ENCODE assay signal across 9 mouse cellular contexts in the genomic region with DNA sequence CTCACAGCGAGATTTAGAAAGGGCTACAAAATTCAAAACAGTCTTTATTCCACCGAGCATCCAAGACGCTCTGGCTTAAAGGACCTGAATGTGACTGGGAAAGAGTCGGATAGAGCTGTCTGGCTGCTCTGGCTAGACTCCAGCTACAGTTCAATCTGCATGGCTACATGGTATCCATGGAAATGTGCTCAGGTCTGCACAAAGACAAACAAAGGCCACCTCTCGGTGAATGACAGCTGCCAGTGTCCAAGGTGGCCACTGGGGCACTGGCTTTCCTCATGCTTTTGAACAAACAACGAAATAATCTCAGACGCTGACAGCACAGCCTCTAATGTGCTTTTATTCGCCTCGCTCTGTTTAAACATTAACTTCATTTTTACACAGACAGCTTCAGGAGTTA. TPM values are rescaled to one million over a fixed set of nuclear protein-coding genes. Genes with fewer than 3 reads are reported as not detected.
DNase-seq lines count a peak whose midpoint lies in the region; ATAC-seq and TF ChIP-seq lines count a peak whose summit lies in the region.
"Had no signal": no experiment of that assay in that cellular context is flagged by ENCODE, and none has a peak within 500 bp of the region (broad histone marks: within the 10 kb centered on the region; RNA-seq: fewer than 3 reads in every experiment).

No protein-coding gene starts in this region.

- H3K4me2 ChIP-seq in neural tube, embryonic 11.5 days (ENCODE audit: low read depth) = no peak overlapping the region
- 0 out of 2 replicates have a peak overlapping the region, but pooled peaks have one; percentile 15 for H3K4me2 ChIP-seq in hindbrain, embryonic 11.5 days (replicated peaks; ENCODE audit: low read depth, low read length)
- no peak overlapping the region for H3K4me2 ChIP-seq in stomach, embryonic 16.5 days (ENCODE audit: low read depth, low read length)

- no peaks in the 10 kb centered on the region for H3K27me3 ChIP-seq in neural tube, embryonic 11.5 days (ENCODE audit: control insufficient read depth, insufficient read depth, low read length)
- no peaks in the 10 kb centered on the region for H3K27me3 ChIP-seq in hindbrain, embryonic 11.5 days (ENCODE audit: control insufficient read depth, insufficient read depth, low read length)
- H3K27me3 ChIP-seq in liver, adult 2 months (ENCODE audit: control insufficient read depth, insufficient read depth, low read length) = no peaks in the 10 kb centered on the region
- no peaks in the 10 kb centered on the region for H3K27me3 ChIP-seq in stomach, embryonic 16.5 days (ENCODE audit: control insufficient read depth, insufficient read depth, low read length)

- no peaks in the 10 kb centered on the region for H3K79me2 ChIP-seq in liver, adult 2 months (ENCODE audit: control insufficient read depth, insufficient read depth, low read length)

- ATAC-seq in neural tube, embryonic 11.5 days (ENCODE audit: insufficient read depth, low FRiP score, low TSS enrichment) = peak; percentile 88
- peak; percentile 97 for ATAC-seq in hindbrain, embryonic 11.5 days (ENCODE audit: low FRiP score)
- ATAC-seq in stomach, embryonic 16.5 days (ENCODE audit: insufficient read depth, low FRiP score) = peak; percentile 91
- ATAC-seq in inflammation-experienced regulatory T-cells, adult 6 months = no peak

- H3K36me3 ChIP-seq in neural tube, embryonic 11.5 days (ENCODE audit: control insufficient read depth, insufficient read depth, low read length) = no peaks in the 10 kb centered on the region
- H3K36me3 ChIP-seq in hindbrain, embryonic 11.5 days (ENCODE audit: control insufficient read depth, insufficient read depth, low read length) = no peaks in the 10 kb centered on the region
- no peaks in the 10 kb centered on the region for H3K36me3 ChIP-seq in liver, adult 2 months (ENCODE audit: control insufficient read depth, insufficient read depth, low read length)
- no peaks in the 10 kb centered on the region for H3K36me3 ChIP-seq in stomach, embryonic 16.5 days (ENCODE audit: control insufficient read depth, insufficient read depth, low read length)

- peak; percentile 41 for TF ChIP-seq CTCF in liver, adult 2 months (IDR thresholded peaks at IDR 0.05; ENCODE audit: low read depth, low read length)

- no peak overlapping the region for H3K4me3 ChIP-seq in neural tube, embryonic 11.5 days (ENCODE audit: low read depth, low read length)
- no peak overlapping the region for H3K4me3 ChIP-seq in hindbrain, embryonic 11.5 days (ENCODE audit: low read depth, low read length)
- H3K4me3 ChIP-seq in liver, adult 2 months (ENCODE audit: insufficient read depth, low read depth, low read length) = no peak overlapping the region
- H3K4me3 ChIP-seq in stomach, embryonic 16.5 days (replicated peaks; ENCODE audit: low read length) = no peak overlapping the region
- H3K4me3 ChIP-seq: myocyte had no signal

- no peak overlapping the region for H3K9ac ChIP-seq in neural tube, embryonic 11.5 days (ENCODE audit: low read length)
- no peak overlapping the region for H3K9ac ChIP-seq in hindbrain, embryonic 11.5 days (ENCODE audit: low read depth, low read length)
- no peak overlapping the region for H3K9ac ChIP-seq in liver, adult 2 months (ENCODE audit: low read depth, low read length)
- no peak overlapping the region for H3K9ac ChIP-seq in stomach, embryonic 16.5 days (ENCODE audit: low read length)

- H3K27ac ChIP-seq in neural tube, embryonic 11.5 days (ENCODE audit: low read depth, low read length) = no peak overlapping the region
- no peak overlapping the region for H3K27ac ChIP-seq in hindbrain, embryonic 11.5 days (ENCODE audit: low read depth, low read length)
- no peak overlapping the region for H3K27ac ChIP-seq in liver, adult 2 months (replicated peaks; ENCODE audit: insufficient read depth, low read depth, low read length)
- H3K27ac ChIP-seq in stomach, embryonic 16.5 days (ENCODE audit: low read length) = peak overlapping the region; percentile 1; the same call in 1 of the 2 replicates

- no peak for TF ChIP-seq POLR2A in liver, adult 2 months (IDR thresholded peaks at IDR 0.05; ENCODE audit: extremely low read depth, insufficient read depth, low read length)

- H3K4me1 ChIP-seq in neural tube, embryonic 11.5 days (ENCODE audit: control insufficient read depth, insufficient read depth, low read length) = no peaks in the 10 kb centered on the region
- 0 out of 2 replicates have a peak, but pooled peaks cover 2% of the 10 kb centered on the region for H3K4me1 ChIP-seq in hindbrain, embryonic 11.5 days (replicated peaks; ENCODE audit: control insufficient read depth, insufficient read depth, low read length)
- 0 out of 2 replicates have a peak, but pooled peaks cover 1% of the 10 kb centered on the region for H3K4me1 ChIP-seq in liver, adult 2 months (ENCODE audit: control insufficient read depth, insufficient read depth, low read length)
- peaks cover 10% of the 10 kb centered on the region for H3K4me1 ChIP-seq in stomach, embryonic 16.5 days (ENCODE audit: control insufficient read depth, insufficient read depth, low read length)

- WGBS in neural tube, embryonic 11.5 days = 40% methylated on average over 9 of the region's 9 CpGs
- WGBS in hindbrain, embryonic 11.5 days = 22% methylated on average over 9 of the region's 9 CpGs
- 17% methylated on average over 9 of the region's 9 CpGs for WGBS in liver, adult 2 months
- WGBS in stomach, embryonic 16.5 days = 31% methylated on average over 9 of the region's 9 CpGs

- H3K9me3 ChIP-seq in neural tube, embryonic 11.5 days (ENCODE audit: control insufficient read depth, low read length) = no peaks in the 10 kb centered on the region
- no peaks in the 10 kb centered on the region for H3K9me3 ChIP-seq in hindbrain, embryonic 11.5 days (ENCODE audit: control insufficient read depth, low read length)
- 0 out of 2 replicates have a peak, but pooled peaks cover 4% of the 10 kb centered on the region for H3K9me3 ChIP-seq in stomach, embryonic 16.5 days (replicated peaks; ENCODE audit: control insufficient read depth, low read length)

- DNase-seq in neural tube, embryonic 11.5 days (ENCODE audit: low spot score) = peak; percentile 28
- no peak for DNase-seq in neural tube, embryonic 10.5 days (ENCODE audit: extremely low spot score, low spot score)
- DNase-seq in hindbrain, embryonic 11.5 days (ENCODE audit: low spot score) = peak; percentile 69
- peak; percentile 90 for DNase-seq in liver, adult 2 months (ENCODE audit: extremely low read depth, low read depth, low spot score)
- DNase-seq in urinary bladder, postnatal 10 days (ENCODE audit: low spot score) = no peak
- DNase-seq in layer of hippocampus, adult 9-10 months (ENCODE audit: low spot score) = no peak

RNA-seq across cellular contexts. Expression of gene Itga2, which starts 8.6 kb away (rescaled TPM):
- polyA plus RNA-seq in neural tube, embryonic 11.5 days (2014; fragmentation: Nextera tagmentation; extraction: Ambion mirVana) = 0.92 and 2.1 TPM in 2 replicates
- polyA plus RNA-seq in hindbrain, embryonic 11.5 days (2014; fragmentation: Nextera tagmentation; extraction: Ambion mirVana) = 0.80 and 2.3 TPM in 2 replicates
- 0.07 and 0.09 TPM in 2 replicates for total RNA-seq in liver, adult 2 months (2014; rRNA removed)
- 0.01 TPM in 2 replicates for polyA plus RNA-seq in liver, adult 2 months (2012; rRNA removed)
- polyA plus RNA-seq in stomach, embryonic 16.5 days (2015; fragmentation: Nextera tagmentation; extraction: Ambion mirVana) = 6.7 TPM in 2 replicates
- 1 to 10 TPM; 2.1 to 8.5 (median 3.8) TPM for polyA plus RNA-seq in inflammation-experienced regulatory T-cells, adult 6 months (2017; shearing (Covaris generic))

Comparison
In these comparisons a context has a peak if more than half of its experiments do, and no peak if none do; other contexts are left out.
1. DNase-seq: peak in neural tube, embryonic 11.5 days (single experiment), hindbrain, embryonic 11.5 days (single experiment) and liver, adult 2 months (single experiment); none in neural tube, embryonic 10.5 days (single experiment), urinary bladder, postnatal 10 days (single experiment) and layer of hippocampus, adult 9-10 months (single experiment).